Mouse (Mus musculus) gonadal fat pad, adult 2 months (tissue): ENCODE results near the gene Ciita. TPM values are rescaled to one million over a fixed set of nuclear protein-coding genes. Genes with fewer than 3 reads are reported as not detected.

Experiments used
- DNase-seq: peaks from one replicate; pipeline ENCODE4 v3.0.0-alpha.2; 2012; ENCODE audit warnings: low read depth
- polyA plus RNA-seq: library from polyadenylated mRNA; depleted of rRNA; stranded (reverse); fragments of >200 nt; gene quantifications from 2 replicates; pipeline ENCODE4 v1.2.3, GENCODE M21; 2012; rRNA removed

Gene Ciita
- polyA plus RNA-seq, 1 experiment, result 3.5 TPM

GRCm38 (mm10) chr16:10551592-10551991 lies 71.7 kb downstream of the Ciita start:
- no peak for DNase-seq

GRCm38 (mm10) chr16:10553858-10554257 lies 74.0 kb downstream of the Ciita start:
- DNase-seq, result no peak

- no peak for DNase-seq
Measured at GRCm38 (mm10) chr16:10559991-10560390, 80.1 kb downstream of the Ciita start.

GRCm38 (mm10) chr16:10565278-10565885 lies 85.5 kb downstream of the Ciita start:
- DNase-seq, result no peak

GRCm38 (mm10) chr16:10567153-10567552 lies 87.3 kb downstream of the Ciita start:
- DNase-seq, result no peak

DNA sequence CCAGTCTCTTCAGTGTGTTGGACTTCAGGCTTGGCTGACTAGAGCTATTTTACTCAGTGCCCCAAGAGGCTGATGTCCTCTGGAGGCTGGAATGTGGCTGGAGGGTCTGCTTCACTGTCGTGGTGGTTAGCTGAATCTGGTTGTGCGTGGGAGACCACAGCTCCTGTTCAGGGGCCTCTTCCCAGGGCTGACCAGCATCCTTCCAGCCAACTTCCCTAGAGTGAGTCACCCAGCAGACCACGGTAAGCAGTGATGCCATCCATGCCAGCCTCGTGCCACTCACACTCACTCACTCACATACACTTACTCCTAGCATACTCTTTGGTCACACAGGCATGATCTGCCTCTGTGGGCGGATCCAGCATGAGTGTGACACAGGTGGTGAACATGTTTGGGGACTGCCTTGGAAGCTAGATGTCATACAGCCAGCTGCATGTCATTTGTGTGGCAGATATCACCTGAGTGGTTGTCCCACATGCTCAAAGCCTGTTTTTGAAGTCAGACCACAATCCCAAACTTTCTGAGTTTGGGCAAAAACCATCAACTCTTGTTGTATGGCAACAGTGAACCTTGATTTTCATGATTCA lies 90.0 kb downstream of the Ciita start:
- no peak for DNase-seq

DNA sequence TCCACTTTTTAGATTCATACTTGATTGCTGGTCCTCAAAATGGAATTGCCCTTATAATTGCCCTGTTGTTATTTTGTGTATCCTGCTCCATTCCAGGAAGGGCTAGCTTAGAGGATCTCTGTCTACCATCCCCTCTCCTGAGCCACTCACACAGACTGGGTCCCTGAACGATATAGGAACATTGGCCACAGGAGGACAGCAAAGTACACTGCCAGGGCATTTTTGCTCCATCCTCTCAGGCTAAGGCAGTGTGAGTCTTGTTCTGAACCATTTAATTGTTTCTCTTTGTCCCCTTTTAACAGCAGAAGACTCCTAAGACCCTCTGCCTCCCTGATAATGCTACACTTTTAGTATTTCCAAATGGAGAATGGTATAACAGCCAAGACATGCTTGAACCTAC lies 90.8 kb downstream of the Ciita start:
- DNase-seq, result no peak

- no peak for DNase-seq
Measured at GRCm38 (mm10) chr16:10571820-10572219, 92.0 kb downstream of the Ciita start.

- no peak for DNase-seq
Measured at GRCm38 (mm10) chr16:10574936-10575335, 95.1 kb downstream of the Ciita start.

GRCm38 (mm10) chr16:10575915-10576314 lies 96.1 kb downstream of the Ciita start:
- DNase-seq, result peak; percentile 87

DNA sequence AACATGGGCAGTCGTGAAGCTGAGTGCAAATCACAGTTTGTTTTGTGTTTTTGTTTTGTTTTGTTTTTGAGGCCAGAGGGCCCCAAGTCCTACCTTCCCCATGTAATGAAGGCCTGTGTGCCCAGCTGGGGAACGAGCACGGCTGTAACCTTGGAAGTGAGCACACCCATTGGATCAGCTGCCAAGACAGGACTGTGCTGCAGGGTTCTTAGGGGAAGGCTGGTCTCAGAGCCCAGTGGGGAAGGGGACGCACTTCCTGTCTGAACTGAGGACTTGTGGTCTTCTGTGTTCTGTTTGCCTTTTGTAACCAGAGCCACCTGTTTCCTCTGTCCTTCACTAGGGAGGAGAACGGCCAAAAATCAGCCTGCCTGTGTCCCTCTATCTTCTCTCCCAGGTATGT lies 97.7 kb downstream of the Ciita start:
- DNase-seq, result no peak

Other genes starting within 250 kb of the Ciita start
- 36.4 and 39.8 TPM in 2 replicates for gene Emp2, start 166.1 kb upstream of the Ciita start, polyA plus RNA-seq
- 3.0 and 3.5 TPM in 2 replicates for gene Tekt5, start 84.6 kb upstream of the Ciita start, polyA plus RNA-seq
- 22.6 and 29.6 TPM in 2 replicates for gene Nubp1, start 68.1 kb upstream of the Ciita start, polyA plus RNA-seq
- gene Tvp23a, start 32.7 kb upstream of the Ciita start, polyA plus RNA-seq, result 1.3 and 1.4 TPM in 2 replicates
- gene Dexi, start 63.0 kb downstream of the Ciita start, polyA plus RNA-seq, result 32.0 and 36.9 TPM in 2 replicates
- gene Clec16a, start 65.3 kb downstream of the Ciita start, polyA plus RNA-seq, result 18.4 and 19.9 TPM in 2 replicates